Mouse (Mus musculus) MEL (cell line): ENCODE measurements at regions not wholly inside any gene's neighbourhood (a gene's known extent, or its start where the extent isn't known, plus 50 kb on each side); places are given as distances from the start of the nearest gene placed in this dataset.

Experiments used
- DNase-seq: peaks from one replicate; pipeline ENCODE4 v3.0.0; 2011; ENCODE audit warnings: low read depth, low spot score
- H3K27ac ChIP-seq: 2 replicates; pipeline ENCODE4 v1.5.1; 2012; ENCODE audit warnings: low read depth, mild to moderate bottlenecking, control low read depth, low read length, moderate library complexity; ENCODE audit not compliant: control insufficient read depth
- H3K27me3 ChIP-seq, 2 experiments: fragments of 150-350 bp in 1 of 2; sonication (generic) in 1 of 2; 2 replicates each; pipeline ENCODE4 v1.6.1; 2012; ENCODE audit warnings: low read length in 2 of 2, mild to moderate bottlenecking in 2 of 2, improper control_type of control experiment in 1 of 2, moderate library complexity in 1 of 2; ENCODE audit not compliant: insufficient read depth in 2 of 2, control insufficient read depth in 1 of 2
- H3K36me3 ChIP-seq, 2 experiments: 2 replicates each; pipeline ENCODE4 v1.6.1; 2012 to 2014; ENCODE audit warnings: low read length in 2 of 2, improper control_type of control experiment in 1 of 2, inconsistent platforms in 1 of 2, mild to moderate bottlenecking in 1 of 2; ENCODE audit not compliant: insufficient read depth in 2 of 2, control insufficient read depth in 1 of 2
- H3K4me1 ChIP-seq, 2 experiments: fragments of 150-350 bp in 1 of 2; sonication (generic) in 1 of 2; 2 replicates each; pipeline ENCODE4 v1.6.1; 2012; ENCODE audit warnings: low read length in 2 of 2, improper control_type of control experiment in 1 of 2, mild to moderate bottlenecking in 1 of 2; ENCODE audit not compliant: insufficient read depth in 2 of 2, control insufficient read depth in 1 of 2
- H3K4me3 ChIP-seq, 2 experiments: fragments of 150-350 bp in 1 of 2; sonication (generic) in 1 of 2; 2 replicates each; pipeline ENCODE4 v1.5.1; 2012; ENCODE audit warnings: low read depth in 2 of 2, low read length in 2 of 2, mild to moderate bottlenecking in 2 of 2, moderate library complexity in 2 of 2, control low read depth in 1 of 2, improper control_type of control experiment in 1 of 2; ENCODE audit not compliant: control insufficient read depth in 1 of 2, insufficient read depth in 1 of 2
- H3K79me2 ChIP-seq: 2 replicates; pipeline ENCODE4 v1.6.1; 2012; ENCODE audit warnings: mild to moderate bottlenecking, low read length, moderate library complexity; ENCODE audit not compliant: control insufficient read depth, poor library complexity, insufficient read depth
- H3K9ac ChIP-seq: 2 replicates; pipeline ENCODE4 v1.6.1; 2012; ENCODE audit warnings: low read depth, mild to moderate bottlenecking, control low read depth, low read length, moderate library complexity; ENCODE audit not compliant: control insufficient read depth, poor library complexity, severe bottlenecking
- H3K9me3 ChIP-seq: fragments of 150-350 bp; sonication (generic); replicated peaks from 2 replicates; pipeline ENCODE4 v1.6.1; 2012; ENCODE audit warnings: mild to moderate bottlenecking, low read length, improper control_type of control experiment, moderate library complexity; ENCODE audit not compliant: insufficient read depth
- BHLHE40 ChIP-seq: IDR thresholded peaks from 2 replicates; pipeline ENCODE4 v1.6.1; 2012; ENCODE audit warnings: low read depth, mild to moderate bottlenecking, inconsistent platforms, low read length, improper control_type of control experiment, borderline replicate concordance
- CHD1 ChIP-seq: IDR thresholded peaks from 2 replicates; pipeline ENCODE4 v1.6.1; 2012; ENCODE audit warnings: low read depth, mild to moderate bottlenecking, inconsistent platforms, low read length, improper control_type of control experiment
- CHD2 ChIP-seq: IDR thresholded peaks from 2 replicates; pipeline ENCODE4 v1.6.1; 2011; ENCODE audit warnings: low read length, improper control_type of control experiment
- CTCF ChIP-seq, 3 experiments: IDR thresholded peaks in 2 of 3; conservative IDR thresholded peaks in 1 of 3; 2 replicates each; pipeline ENCODE4 v1.5.1; 2011 to 2012; ENCODE audit warnings: low read length in 3 of 3, low read depth in 2 of 3, mild to moderate bottlenecking in 2 of 3, improper control_type of control experiment in 1 of 3, inconsistent platforms in 1 of 3, mixed read lengths in 1 of 3, moderate library complexity in 1 of 3; ENCODE audit not compliant: control insufficient read depth in 1 of 3, insufficient read depth in 1 of 3, poor library complexity in 1 of 3, severe bottlenecking in 1 of 3
- EP300 ChIP-seq, 2 experiments: IDR thresholded peaks; 2 replicates each; pipeline ENCODE4 v1.6.1; 2011; ENCODE audit warnings: improper control_type of control experiment in 2 of 2, low read length in 2 of 2, low read depth in 1 of 2, mild to moderate bottlenecking in 1 of 2
- GABPA ChIP-seq: IDR thresholded peaks from 2 replicates; pipeline ENCODE4 v1.6.1; 2012; ENCODE audit warnings: low read depth, mild to moderate bottlenecking, inconsistent platforms, low read length, improper control_type of control experiment, moderate library complexity
- HCFC1 ChIP-seq: IDR thresholded peaks from 2 replicates; pipeline ENCODE4 v1.6.1; 2012; ENCODE audit warnings: low read depth, mild to moderate bottlenecking, inconsistent platforms, low read length, improper control_type of control experiment, moderate library complexity
- JUND ChIP-seq: IDR thresholded peaks from 2 replicates; pipeline ENCODE4 v1.6.1; 2011; ENCODE audit warnings: low read depth, mild to moderate bottlenecking, improper control_type of control experiment, low read length
- MAFK ChIP-seq: IDR thresholded peaks from 2 replicates; pipeline ENCODE4 v1.6.1; 2011; ENCODE audit warnings: low read depth, mild to moderate bottlenecking, low read length, improper control_type of control experiment, borderline replicate concordance
- MAX ChIP-seq: IDR thresholded peaks from 2 replicates; pipeline ENCODE4 v1.6.1; 2011; ENCODE audit warnings: low read length, improper control_type of control experiment
- MAZ ChIP-seq: IDR thresholded peaks from 2 replicates; pipeline ENCODE4 v1.6.1; 2012; ENCODE audit warnings: low read depth, mild to moderate bottlenecking, inconsistent platforms, low read length, improper control_type of control experiment
- MEF2A ChIP-seq: IDR thresholded peaks from 2 replicates; pipeline ENCODE4 v1.6.1; 2014; ENCODE audit warnings: low read depth, mild to moderate bottlenecking, inconsistent platforms, low read length, improper control_type of control experiment; ENCODE audit not compliant: poor library complexity, insufficient replicate concordance, severe bottlenecking; ENCODE audit errors: extremely low read depth
- MXI1 ChIP-seq: IDR thresholded peaks from 2 replicates; pipeline ENCODE4 v1.6.1; 2011; ENCODE audit warnings: mild to moderate bottlenecking, low read depth, low read length, improper control_type of control experiment
- MYB ChIP-seq: IDR thresholded peaks from 2 replicates; pipeline ENCODE4 v1.6.1; 2011; ENCODE audit warnings: mild to moderate bottlenecking, low read depth, low read length, improper control_type of control experiment
- NELFE ChIP-seq: IDR thresholded peaks from 2 replicates; pipeline ENCODE4 v1.6.1; 2011; ENCODE audit warnings: low read depth, low read length, improper control_type of control experiment
- POLR2A ChIP-seq, 2 experiments: IDR thresholded peaks; 2 replicates each; pipeline ENCODE4 v1.6.1; 2011 to 2012; ENCODE audit warnings: low read length in 2 of 2, mild to moderate bottlenecking in 2 of 2, control low read depth in 1 of 2, improper control_type of control experiment in 1 of 2, low read depth in 1 of 2, moderate library complexity in 1 of 2; ENCODE audit not compliant: control insufficient read depth in 1 of 2, insufficient read depth in 1 of 2, poor library complexity in 1 of 2
- POLR2AphosphoS5 ChIP-seq: IDR thresholded peaks from 2 replicates; pipeline ENCODE4 v1.6.1; 2012; ENCODE audit warnings: low read depth, borderline replicate concordance, mild to moderate bottlenecking, inconsistent platforms, low read length, moderate library complexity, mixed read lengths
- RAD21 ChIP-seq: IDR thresholded peaks from 2 replicates; pipeline ENCODE4 v1.6.1; 2011; ENCODE audit warnings: mild to moderate bottlenecking, low read depth, low read length, improper control_type of control experiment
- SMC3 ChIP-seq: IDR thresholded peaks from 2 replicates; pipeline ENCODE4 v1.6.1; 2011; ENCODE audit warnings: low read depth, low read length, improper control_type of control experiment
- TBP ChIP-seq: IDR thresholded peaks from 2 replicates; pipeline ENCODE4 v1.8.0; 2011; ENCODE audit warnings: low read depth, low read length, improper control_type of control experiment
- TCF12 ChIP-seq: IDR thresholded peaks from 2 replicates; pipeline ENCODE4 v1.6.1; 2014; ENCODE audit warnings: low read depth, mild to moderate bottlenecking, inconsistent platforms, low read length, improper control_type of control experiment, moderate library complexity
- USF1 ChIP-seq: IDR thresholded peaks from 2 replicates; pipeline ENCODE4 v1.6.1; 2014; ENCODE audit warnings: low read depth, mild to moderate bottlenecking, inconsistent platforms, low read length, improper control_type of control experiment, moderate library complexity
- ZC3H11A ChIP-seq: IDR thresholded peaks from 2 replicates; pipeline ENCODE4 v1.6.1; 2012; ENCODE audit warnings: low read depth, mild to moderate bottlenecking, inconsistent platforms, low read length, improper control_type of control experiment
- ZKSCAN1 ChIP-seq: IDR thresholded peaks from 2 replicates; pipeline ENCODE4 v1.6.1; 2012; ENCODE audit warnings: low read depth, mild to moderate bottlenecking, inconsistent platforms, low read length, improper control_type of control experiment, moderate library complexity
- ZNF384 ChIP-seq: IDR thresholded peaks from 2 replicates; pipeline ENCODE4 v1.6.1; 2012; ENCODE audit warnings: low read depth, mild to moderate bottlenecking, inconsistent platforms, low read length, improper control_type of control experiment

- TF ChIP-seq ZKSCAN1 (no peak), JUND (no peak), MYB (no peak), CHD1 (no peak), RAD21 (no peak), SMC3 (no peak), CHD2 (no peak), ZC3H11A (no peak), POLR2A (IDR thresholded peaks at IDR 0.05; ENCODE audit: control insufficient read depth in 1 of 2, insufficient read depth in 1 of 2, low read depth in 1 of 2, low read length in 2 of 2, poor library complexity in 1 of 2) (no peak), MAX (peak; percentile 66), GABPA (no peak), MAFK (no peak), MEF2A (0 out of 2 replicates have a peak, but pooled peaks have one; percentile 71), POLR2AphosphoS5 (no peak), HCFC1 (no peak), MXI1 (no peak)
Measured at GRCm38 (mm10) chr2:50675736-50676550, 379.3 kb upstream of the Mmadhc start (continued).

GRCm38 (mm10) chr2:50674856-50675175, 378.2 kb upstream of the Mmadhc start:
- no peaks in the 10 kb centered on the region for H3K9me3 ChIP-seq

More at GRCm38 (mm10) chr2:50674856-50675175, 378.2 kb upstream of the Mmadhc start:
- no peak for DNase-seq
- Histone ChIP-seq H3K4me3 (no peak overlapping the region), H3K79me2 (no peaks in the 10 kb centered on the region), H3K4me1 (peaks cover 0 to 10% of the 10 kb centered on the region in 2 experiments; a peak in 2 of 4 replicates), H3K9ac (no peak overlapping the region), H3K36me3 (peaks cover 0 to 7% of the 10 kb centered on the region in 2 experiments; a peak in 1 of 4 replicates), H3K27ac (no peak overlapping the region), H3K27me3 (no peaks in the 10 kb centered on the region)
- no peak for TF ChIP-seq EP300 (IDR thresholded peaks at IDR 0.05; ENCODE audit: low read depth in 1 of 2, low read length in 2 of 2)
- TF ChIP-seq TBP = no peak
- no peak for TF ChIP-seq CHD2
- TF ChIP-seq MAZ = no peak
- no peak for TF ChIP-seq RAD21
- no peak for TF ChIP-seq POLR2A (IDR thresholded peaks at IDR 0.05; ENCODE audit: control insufficient read depth in 1 of 2, insufficient read depth in 1 of 2, low read depth in 1 of 2, low read length in 2 of 2, poor library complexity in 1 of 2)
- TF ChIP-seq HCFC1 = no peak
- no peak for TF ChIP-seq CTCF (IDR thresholded peaks at IDR 0.05 in 2 of 3, conservative IDR thresholded peaks at IDR 0.05 in 1 of 3; ENCODE audit: control insufficient read depth in 1 of 3, insufficient read depth in 1 of 3, low read depth in 2 of 3, low read length in 3 of 3, poor library complexity in 1 of 3, severe bottlenecking in 1 of 3)
- TF ChIP-seq NELFE = no peak
- no peak for TF ChIP-seq TCF12
- TF ChIP-seq BHLHE40 = no peak
- TF ChIP-seq USF1 = no peak
- no peak for TF ChIP-seq ZNF384
- no peak for TF ChIP-seq MAX
